Mouse (Mus musculus): ENCODE results near the gene 2410131K14Rik.

The 2410131K14Rik gene

GRCm38 (mm10) chr5:118311251-118311650 lies 66.2 kb downstream of the 2410131K14Rik start:
- DNase-seq (ENCODE audit: low spot score), result no peak

DNA sequence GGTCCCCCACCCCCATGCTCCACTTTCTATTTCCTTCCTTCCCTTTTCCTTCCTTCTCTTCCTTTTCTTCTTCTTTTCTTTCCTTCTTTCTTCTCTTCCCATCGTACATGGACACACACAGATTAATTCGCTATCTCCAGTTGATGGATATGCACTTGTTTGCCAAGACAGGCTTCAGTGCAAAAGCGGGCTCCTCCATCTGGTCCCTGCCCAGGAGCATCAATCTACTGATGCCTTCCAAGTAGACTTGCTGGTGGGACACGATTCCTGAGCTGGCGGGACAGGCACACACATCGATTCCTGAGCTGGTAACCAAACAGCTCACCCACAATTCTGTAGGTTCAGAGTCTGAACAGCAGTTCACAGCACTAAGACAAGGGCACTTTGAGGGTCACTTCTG lies 68.7 kb downstream of the 2410131K14Rik start:
- no peak for DNase-seq (ENCODE audit: low spot score)
